Mouse (Mus musculus): ENCODE measurements at regions not wholly inside any gene's neighbourhood (a gene's known extent, or its start where the extent isn't known, plus 50 kb on each side); places are given as distances from the start of the nearest gene placed in this dataset.

DNA sequence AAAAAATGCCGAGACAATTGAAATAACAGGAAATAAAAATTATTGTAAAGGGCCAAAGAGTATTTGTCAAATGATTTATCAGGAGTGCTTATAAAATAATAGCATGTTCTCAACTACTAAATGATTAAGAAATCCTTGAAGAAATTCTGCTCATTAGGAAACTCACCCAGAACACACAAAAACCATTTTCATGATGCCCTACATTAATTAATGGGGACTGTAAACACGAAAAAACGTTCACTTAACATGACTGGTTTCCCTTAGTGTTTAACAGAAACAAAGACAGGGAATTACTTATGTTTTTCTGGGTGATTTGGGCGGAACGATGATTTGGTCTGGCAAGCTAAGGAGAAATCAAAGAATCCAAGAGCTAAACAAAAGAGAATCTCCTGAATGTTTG lies 278.1 kb downstream of the Tox3 start:
- TF ChIP-seq GATA4 (IDR thresholded peaks at IDR 0.05; ENCODE audit: insufficient replicate concordance, low read length) = no peak

DNA sequence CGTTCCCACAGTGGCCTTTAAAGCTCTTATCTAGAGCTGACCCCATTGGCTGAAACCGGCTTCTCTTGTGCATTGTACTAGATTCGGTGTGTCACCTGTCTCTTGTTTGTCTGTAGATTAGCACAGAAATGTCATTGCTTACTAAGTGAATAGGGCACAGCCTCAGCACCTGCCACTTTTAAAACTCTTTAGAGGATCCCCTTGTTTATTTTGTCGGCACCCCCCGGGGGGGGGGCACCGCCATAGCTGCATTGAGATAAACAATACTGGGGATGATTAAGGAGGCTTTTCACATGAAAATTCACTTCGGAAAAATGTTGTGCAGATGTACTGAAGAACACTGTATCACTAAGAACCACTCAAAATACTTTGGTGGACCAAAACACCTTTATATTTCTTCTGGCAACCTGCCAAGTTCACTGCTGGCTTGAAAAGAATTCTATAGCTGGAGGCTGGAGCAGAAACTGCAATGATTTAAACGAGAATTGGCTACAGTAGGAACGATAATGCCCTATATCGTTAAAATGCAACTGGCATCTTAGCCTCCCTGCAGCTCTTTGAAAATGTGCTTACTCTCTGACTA lies 278.6 kb downstream of the Tox3 start:
- no peak for TF ChIP-seq GATA4 (IDR thresholded peaks at IDR 0.05; ENCODE audit: insufficient replicate concordance, low read length)

DNA sequence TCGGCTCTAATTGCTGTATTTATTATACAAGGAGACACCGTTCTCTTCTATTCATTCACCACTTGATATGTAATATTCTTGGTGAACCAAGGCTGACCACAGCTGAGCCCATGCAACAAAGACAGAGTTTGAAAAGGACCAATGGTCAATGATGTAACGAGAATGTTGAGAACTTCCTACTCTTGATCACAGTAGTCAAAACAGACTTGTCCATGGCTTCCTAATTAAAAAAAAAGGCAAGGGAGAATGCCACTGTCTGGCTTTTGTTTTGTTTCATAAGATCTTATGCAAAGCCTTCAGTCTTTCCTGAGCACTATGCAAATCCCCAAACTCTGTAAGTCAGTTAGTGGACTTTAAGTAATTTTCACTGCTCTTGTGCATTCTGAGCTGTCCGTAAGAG lies 279.7 kb downstream of the Tox3 start:
- no peak for TF ChIP-seq GATA4 (IDR thresholded peaks at IDR 0.05; ENCODE audit: insufficient replicate concordance, low read length)

DNA sequence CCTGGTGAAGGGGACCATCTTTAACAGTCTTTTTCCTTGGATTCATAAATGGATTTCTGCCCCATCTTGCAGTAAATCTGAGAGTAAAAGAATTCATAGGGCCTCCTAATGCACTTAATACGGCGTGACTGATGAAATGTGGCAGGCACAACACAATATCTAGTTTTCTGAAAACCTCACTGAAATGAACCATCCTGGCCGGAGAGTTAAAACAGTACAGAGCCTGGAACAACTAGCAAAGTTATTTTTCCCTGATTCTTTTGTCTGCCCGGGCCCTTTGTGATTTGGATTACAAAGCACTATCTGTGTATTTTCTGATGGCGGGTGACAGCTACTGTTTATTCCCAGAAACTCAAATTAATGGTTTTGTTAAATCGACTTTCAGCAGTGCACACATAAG lies 283.8 kb downstream of the Tox3 start:
- TF ChIP-seq GATA4 (IDR thresholded peaks at IDR 0.05; ENCODE audit: insufficient replicate concordance, low read length) = no peak

DNA sequence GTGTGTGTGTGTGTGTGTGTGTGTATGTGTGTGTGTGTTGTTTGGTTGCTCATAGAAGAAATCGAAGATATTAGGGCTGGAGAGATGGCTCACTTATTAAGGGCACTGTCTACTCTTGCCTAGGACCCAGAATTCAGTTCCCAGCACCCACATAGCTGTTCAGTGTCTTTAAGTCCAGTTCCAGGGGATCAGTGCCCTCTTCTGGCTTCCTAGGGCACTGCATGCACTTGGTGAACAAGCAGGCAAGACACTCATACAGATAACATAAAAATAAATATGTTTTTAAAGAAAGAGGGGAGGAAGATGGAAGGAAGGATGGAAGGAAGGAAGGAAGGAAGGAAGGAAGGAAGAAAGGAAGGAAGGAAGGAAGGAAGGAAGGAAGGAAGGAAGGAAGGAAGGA lies 284.9 kb downstream of the Tox3 start:
- TF ChIP-seq GATA4 (IDR thresholded peaks at IDR 0.05; ENCODE audit: insufficient replicate concordance, low read length) = no peak

DNA sequence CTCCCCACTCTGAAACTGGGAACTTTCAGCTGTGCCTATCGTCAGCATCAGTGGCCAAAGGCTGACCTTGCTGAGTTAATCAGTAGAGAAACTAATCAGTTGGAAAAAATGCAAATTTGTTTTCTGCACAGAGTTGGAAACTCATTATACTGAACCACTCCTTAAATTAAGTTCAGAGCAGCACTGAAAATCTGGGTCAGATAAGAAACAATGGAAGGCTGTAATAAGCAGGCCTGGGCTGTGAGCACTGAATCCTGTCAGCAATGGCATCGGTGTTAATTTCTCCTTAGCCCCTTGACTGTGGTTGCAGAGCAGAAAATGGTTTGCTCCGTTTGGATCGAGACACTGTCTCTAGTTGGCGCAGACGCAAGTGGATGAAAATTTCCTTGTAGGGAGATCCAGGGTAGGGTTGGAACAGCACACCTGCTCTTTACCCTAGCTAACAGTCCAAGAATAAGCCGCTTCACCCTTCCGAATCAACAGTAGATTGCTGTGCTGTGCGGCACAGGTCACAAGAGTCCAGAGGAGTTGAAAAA lies 289.4 kb downstream of the Tox3 start:
- no peak for TF ChIP-seq GATA4 (IDR thresholded peaks at IDR 0.05; ENCODE audit: insufficient replicate concordance, low read length)

DNA sequence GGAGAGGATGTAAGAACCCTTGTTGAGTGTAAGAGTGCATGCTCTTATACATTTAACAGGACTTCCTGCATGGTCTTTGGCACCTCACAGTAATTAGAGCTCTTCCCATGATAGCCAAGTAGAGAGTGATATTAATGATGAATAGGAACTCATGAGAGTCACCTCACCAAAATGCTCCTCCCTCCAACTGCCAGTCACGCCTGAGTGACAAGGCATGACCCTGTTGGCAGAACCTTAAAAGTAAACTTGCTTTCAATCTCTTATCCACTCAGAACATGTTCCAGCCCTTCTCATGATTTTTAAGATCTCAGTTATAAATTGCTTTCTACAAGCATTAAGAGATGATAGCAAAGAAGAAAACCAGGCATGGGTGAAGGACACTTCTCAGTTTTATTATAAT lies 291.8 kb downstream of the Tox3 start:
- no peak for TF ChIP-seq GATA4 (IDR thresholded peaks at IDR 0.05; ENCODE audit: insufficient replicate concordance, low read length)

DNA sequence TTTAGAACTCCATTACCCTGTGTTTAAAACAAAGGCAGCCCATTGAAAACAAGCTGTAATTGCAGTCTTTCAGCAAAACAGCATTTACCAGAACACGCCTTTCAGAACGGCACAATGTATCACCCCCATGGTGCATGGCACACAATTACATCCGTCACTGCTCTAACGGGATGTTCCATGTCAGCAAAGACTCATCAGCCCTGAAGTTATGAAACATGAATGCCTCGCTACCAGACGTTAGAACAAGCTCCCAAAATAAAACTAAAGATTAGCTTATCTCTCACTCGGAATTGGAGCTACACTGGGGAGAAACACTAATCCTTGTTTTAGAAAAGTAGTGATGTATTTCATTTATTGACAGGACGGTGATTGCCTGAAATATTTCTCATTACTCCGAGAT lies 301.4 kb downstream of the Tox3 start:
- TF ChIP-seq GATA4 (IDR thresholded peaks at IDR 0.05; ENCODE audit: insufficient replicate concordance, low read length) = no peak

DNA sequence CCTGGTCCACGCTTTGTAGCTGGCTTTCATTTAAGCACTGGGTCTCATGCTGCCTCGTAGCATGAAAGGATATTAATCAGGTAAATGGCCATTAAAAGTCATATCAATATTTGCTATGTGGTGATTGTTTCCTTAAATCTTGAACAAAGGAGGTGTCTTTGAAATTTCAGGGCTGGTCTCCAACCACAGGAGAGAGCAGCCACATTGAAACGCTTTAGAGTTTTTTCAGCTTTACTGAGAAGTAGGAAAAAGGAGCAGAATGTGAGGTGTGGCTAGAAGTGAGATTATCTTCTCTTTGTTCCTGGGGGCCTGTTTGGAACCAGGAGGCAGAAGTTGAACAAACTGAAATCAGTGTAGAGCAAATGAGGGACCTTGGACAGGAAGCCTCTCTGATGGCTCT lies 311.7 kb downstream of the Tox3 start:
- no peak for TF ChIP-seq GATA4 (IDR thresholded peaks at IDR 0.05; ENCODE audit: insufficient replicate concordance, low read length)

DNA sequence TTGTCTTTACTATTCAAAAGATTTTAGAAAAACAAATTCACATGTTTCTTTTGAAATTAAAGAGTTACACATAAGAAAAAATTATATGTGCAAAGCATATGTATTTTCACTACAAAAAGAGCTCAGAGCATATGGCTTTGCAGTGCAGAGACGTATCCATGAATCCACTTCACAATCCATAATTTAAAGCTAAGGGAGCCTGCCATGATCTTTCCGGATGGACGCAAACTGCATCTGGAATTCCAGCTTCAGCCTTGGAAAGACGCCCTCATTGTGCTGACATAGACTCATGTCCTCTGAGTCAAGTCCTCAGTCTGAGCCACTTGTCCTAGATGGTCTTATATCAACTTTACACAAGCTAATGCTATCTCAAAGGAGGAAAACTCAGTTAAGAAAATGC lies 315.6 kb downstream of the Tox3 start:
- no peak for TF ChIP-seq GATA4 (IDR thresholded peaks at IDR 0.05; ENCODE audit: insufficient replicate concordance, low read length)

DNA sequence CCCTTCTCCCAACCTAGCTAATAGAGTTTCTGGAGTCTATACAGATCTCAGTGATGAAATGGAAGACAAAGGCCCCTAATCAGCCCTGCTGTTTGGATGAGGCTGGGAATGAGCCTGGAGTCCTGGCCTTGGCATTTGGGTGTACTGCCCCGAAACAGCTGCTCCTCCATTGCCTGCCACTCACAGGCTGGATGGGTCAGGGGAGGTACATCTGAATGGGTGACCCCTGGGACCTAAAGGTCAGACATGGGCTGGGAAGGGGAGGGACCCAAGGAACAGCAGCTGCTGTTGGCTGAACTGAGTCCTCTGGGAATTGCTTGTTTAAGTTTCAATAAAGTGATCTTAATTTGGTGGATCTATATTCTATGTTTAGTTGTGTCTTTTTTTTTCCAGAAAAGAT lies 316.9 kb downstream of the Tox3 start:
- no peak for TF ChIP-seq GATA4 (IDR thresholded peaks at IDR 0.05; ENCODE audit: insufficient replicate concordance, low read length)

DNA sequence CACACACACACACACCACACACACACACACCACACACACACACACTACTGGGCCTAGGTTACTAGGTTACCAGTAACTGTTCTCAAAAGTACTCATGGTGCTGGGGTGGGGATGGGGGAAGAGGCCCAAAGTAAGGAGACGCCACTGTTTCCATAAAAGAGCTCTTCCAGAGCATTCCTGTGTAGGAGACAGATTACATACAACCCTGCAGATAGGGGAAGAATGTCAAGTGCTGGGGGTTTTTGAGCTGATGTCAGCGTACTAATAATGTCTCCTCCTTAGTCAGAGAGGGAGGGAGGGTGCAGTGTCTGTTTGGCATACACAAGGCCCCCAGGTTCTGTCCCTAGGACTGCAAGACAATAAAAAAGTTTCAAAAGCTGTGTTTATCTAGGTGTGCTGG lies 334.4 kb downstream of the Tox3 start:
- no peak for TF ChIP-seq GATA4 (IDR thresholded peaks at IDR 0.05; ENCODE audit: insufficient replicate concordance, low read length)

DNA sequence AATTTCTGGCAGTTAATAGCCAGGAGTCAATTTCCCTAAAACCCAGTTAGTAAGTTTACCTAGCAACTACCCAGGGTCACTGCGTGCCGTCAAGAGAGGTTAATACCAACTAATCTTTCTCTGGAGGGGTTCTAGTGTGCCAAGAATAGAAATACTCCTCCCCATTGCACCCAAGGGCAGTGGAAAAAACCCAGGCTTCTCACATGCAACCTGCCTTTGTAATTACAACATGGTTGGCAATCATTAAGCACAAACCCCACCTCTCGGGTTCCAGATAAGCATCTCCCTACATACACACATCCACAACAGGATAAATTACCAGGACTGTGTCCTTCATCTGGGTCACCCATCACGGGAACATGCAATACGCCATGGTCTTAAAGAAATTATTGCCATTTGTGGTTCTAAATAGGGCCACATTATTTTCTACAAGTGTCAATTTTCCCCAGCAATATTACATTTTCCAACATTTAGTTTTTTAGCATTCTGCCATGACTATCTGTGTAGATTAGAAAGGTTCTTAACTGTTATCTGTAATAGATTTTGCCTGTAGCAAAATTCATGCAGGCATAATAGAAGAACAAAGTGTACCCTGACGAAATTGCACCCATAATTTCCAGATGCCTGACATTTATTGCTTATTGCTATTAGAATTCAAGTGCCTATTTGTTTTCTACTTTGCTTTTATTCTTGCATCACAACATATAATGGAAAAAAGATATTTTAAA lies 336.3 kb downstream of the Tox3 start:
- TF ChIP-seq GATA4 (IDR thresholded peaks at IDR 0.05; ENCODE audit: insufficient replicate concordance, low read length) = no peak

DNA sequence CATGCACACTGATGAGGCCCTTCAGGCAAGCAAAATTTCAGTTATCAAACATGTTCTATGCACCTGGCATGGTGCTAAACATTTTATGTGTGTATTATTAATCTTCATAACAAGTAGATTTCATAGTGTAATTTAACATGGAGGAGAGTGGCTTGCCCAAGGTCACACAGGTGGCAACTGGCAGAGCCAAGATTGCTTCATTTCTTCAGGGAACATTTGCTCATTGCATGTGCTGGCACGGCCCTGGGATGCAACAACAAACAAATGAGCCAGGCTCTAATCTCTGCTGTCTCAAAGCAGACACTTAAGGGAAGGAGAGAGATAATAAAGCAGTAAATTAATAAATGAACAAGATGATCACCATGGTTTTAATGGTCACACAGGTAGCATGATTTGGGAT lies 338.7 kb downstream of the Tox3 start:
- TF ChIP-seq GATA4 (IDR thresholded peaks at IDR 0.05; ENCODE audit: insufficient replicate concordance, low read length) = no peak

DNA sequence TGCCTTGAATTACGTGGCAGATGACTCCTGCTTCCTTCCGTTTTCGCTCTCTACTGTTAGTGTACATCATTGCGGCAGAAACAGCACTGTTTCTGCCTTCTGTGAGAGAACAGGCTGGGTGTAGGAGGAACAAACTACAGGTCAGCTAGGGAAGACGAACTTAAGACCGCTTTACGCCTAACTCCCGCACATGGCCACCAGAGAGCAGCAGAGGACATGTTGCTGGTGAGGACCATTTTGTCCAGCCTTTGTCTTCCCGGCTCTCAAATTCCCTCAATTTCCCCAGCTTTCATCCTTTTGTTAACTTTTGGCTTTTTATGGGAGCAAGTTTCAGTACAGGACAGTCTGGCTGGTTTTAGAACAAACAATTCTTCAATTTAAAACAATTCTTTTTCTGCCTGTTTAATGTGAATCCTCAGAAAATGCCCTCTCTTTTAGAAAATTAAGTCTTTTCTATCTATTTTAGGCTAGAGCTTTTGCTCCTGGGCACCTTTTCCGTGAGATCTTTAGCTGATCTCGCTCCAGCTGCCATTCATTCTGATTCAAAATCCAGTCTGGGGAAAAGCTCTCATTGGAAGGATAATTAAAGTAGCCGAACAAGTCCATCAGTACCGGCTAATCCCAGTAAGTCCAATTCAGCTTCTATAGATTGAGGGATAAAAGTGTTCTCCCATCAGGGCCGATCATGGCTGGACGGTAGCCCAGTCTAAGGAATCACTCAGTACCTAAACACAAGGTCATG lies 347.1 kb downstream of the Tox3 start:
- no peak for TF ChIP-seq GATA4 (IDR thresholded peaks at IDR 0.05; ENCODE audit: insufficient replicate concordance, low read length)

DNA sequence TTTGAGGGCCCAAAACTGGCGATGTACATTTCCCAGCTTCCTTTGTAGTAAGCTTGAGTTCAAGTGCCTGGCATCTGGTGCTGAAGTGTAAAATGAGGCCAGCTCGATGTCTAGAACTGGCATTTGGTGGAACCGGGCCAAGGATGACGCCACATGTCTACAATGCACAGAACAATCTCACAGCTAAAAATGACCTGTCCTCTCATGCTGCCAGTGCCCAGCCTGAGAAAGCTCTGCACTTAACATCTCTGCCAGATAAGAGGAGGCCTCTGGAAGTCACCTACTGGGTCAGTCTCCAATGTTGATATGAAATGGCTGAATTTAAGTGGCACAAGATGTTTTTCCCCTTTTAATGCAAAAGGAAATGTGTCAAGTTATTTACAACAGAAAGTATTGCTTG lies 354.4 kb downstream of the Tox3 start:
- TF ChIP-seq GATA4 (IDR thresholded peaks at IDR 0.05; ENCODE audit: insufficient replicate concordance, low read length) = no peak

All from liver, adult (tissue).